Mouse (Mus musculus) kidney, embryonic 16.5 days (tissue): ENCODE measurements around the gene C2cd2. TPM values are rescaled to one million over a fixed set of nuclear protein-coding genes. Genes with fewer than 3 reads are reported as not detected.

Experiments
- ATAC-seq: fragments of 200-750 bp; cut with Nextera tagmentation; 2 replicates; pipeline ENCODE4 v1.8.0; 2017; ENCODE audit warnings: moderate TSS enrichment; ENCODE audit not compliant: low FRiP score, low TSS enrichment
- H3K27ac ChIP-seq: fragments of 300-500 bp; sonication (generic); 2 replicates; pipeline ENCODE4 v1.5.1; 2014; ENCODE audit warnings: low read length
- H3K27me3 ChIP-seq: fragments of 300-500 bp; sonication (generic); 2 replicates; pipeline ENCODE4 v1.6.1; 2014; ENCODE audit warnings: low read length, control low read depth, mixed read lengths; ENCODE audit not compliant: insufficient read depth
- H3K36me3 ChIP-seq: fragments of 300-500 bp; sonication (generic); 2 replicates; pipeline ENCODE4 v1.6.1; 2014; ENCODE audit warnings: low read length, control low read depth, mixed read lengths; ENCODE audit not compliant: insufficient read depth
- H3K4me1 ChIP-seq: fragments of 300-500 bp; sonication (generic); 2 replicates; pipeline ENCODE4 v1.6.1; 2014; ENCODE audit warnings: low read length, control low read depth, mixed read lengths; ENCODE audit not compliant: insufficient read depth
- H3K4me2 ChIP-seq: fragments of 300-500 bp; sonication (generic); replicated peaks from 2 replicates; pipeline ENCODE4 v1.6.1; 2014; ENCODE audit warnings: low read depth, low read length
- H3K4me3 ChIP-seq: fragments of 300-500 bp; sonication (generic); 2 replicates; pipeline ENCODE4 v1.5.1; 2014; ENCODE audit warnings: mild to moderate bottlenecking, low read length
- H3K9ac ChIP-seq: fragments of 300-500 bp; sonication (generic); replicated peaks from 2 replicates; pipeline ENCODE4 v1.6.1; 2014; ENCODE audit warnings: low read length
- H3K9me3 ChIP-seq: fragments of 300-500 bp; sonication (generic); 2 replicates; pipeline ENCODE4 v1.6.1; 2016; ENCODE audit warnings: low read length, control low read depth
- WGBS: fragments of 180-500 bp; shearing (Covaris S2); extraction: QIAGEN DNeasy Blood & Tissue Kit; methylation state at CpG from one replicate; pipeline ENCODE4 v1.1.7; 2014; 5-methylcytosine and 5-hydroxymethylcytosine counted together
- polyA plus RNA-seq: library from polyadenylated mRNA; unstranded; fragments of >200 nt; fragmentation: Nextera tagmentation; extraction: Ambion mirVana; gene quantifications from 2 replicates; pipeline ENCODE4 v1.2.1, GENCODE M21; 2015

Gene C2cd2
- polyA plus RNA-seq, 1 experiment from 2014 or later, result 16.7 TPM

DNA sequence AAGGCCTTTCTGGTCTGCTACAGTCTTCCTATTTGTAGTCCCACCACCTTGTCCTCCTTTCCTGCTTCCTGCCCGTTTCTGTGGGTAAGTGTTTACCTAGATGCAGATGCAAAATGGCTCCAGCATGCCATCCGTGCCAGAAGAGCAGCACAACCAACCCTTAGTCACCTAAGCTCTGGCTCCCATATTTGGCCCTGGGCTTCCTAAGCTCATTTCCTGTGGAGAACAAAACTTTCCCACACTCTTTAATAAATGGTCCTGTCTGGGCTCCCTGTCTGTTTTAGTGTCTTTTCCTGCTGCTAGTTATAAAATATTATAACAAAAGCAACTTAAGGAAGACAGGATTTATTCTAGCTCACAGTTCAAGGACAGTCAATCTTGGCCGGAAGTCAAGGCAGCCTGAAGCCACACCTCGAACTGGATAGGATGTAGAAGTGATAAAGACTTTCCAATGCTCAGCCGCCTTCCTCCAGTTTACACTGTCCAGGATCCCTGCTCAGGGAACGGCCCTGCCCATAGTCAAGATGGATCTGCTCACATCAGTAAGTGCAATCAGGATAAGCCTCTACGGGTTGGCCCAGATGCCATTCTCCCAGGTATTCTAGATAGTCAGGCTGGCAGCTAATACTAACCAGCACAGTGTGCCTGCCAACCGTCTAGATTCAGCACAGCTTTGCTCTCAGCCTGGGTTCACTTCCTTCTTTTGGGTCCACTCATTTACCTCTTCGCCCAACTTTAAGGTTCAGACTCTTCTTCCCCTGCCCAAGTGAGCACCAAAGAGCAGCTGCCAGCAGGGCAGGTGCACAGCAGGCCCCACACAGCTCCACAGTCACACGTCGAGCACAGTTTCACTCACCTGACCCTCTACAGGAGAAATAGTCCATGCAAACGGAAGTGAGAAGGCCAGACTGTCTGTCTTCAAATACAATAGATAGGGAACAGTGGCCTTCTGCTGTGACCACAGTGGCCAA is 117.1 kb downstream of the C2cd2 start:
- H3K4me2 ChIP-seq, result no peak overlapping the region
- H3K4me1 ChIP-seq, result peaks cover 11% of the 10 kb centered on the region
- WGBS, result 75% methylated on average over 12 of the region's 12 CpGs
- H3K27ac ChIP-seq, result no peak overlapping the region
- no peak for ATAC-seq
- no peaks in the 10 kb centered on the region for H3K9me3 ChIP-seq
- no peak overlapping the region for H3K4me3 ChIP-seq
- no peaks in the 10 kb centered on the region for H3K27me3 ChIP-seq
- H3K9ac ChIP-seq, result no peak overlapping the region
- peaks cover 9% of the 10 kb centered on the region; the same call in 1 of the 2 replicates for H3K36me3 ChIP-seq

DNA sequence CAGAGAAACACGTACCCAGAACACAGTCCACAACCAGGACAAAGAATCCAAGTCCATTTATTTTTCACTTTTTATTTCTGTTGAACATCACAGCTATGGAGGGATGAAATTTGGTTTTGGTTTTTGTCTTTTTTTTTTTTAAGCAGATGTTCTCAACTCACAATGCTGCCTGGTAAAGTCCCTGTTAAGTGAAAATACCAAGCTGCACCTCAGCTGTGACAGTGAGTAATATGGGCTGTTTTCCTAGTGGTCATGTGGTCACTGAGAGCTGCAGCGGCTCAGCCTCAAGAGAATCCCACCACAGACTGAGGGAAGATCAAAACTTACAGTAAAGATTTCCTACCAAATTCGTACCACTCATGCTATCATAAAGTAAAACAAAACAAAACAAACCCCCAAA is 130.2 kb downstream of the C2cd2 start:
- WGBS, result 82% methylated on average over 3 of the region's 3 CpGs

DNA sequence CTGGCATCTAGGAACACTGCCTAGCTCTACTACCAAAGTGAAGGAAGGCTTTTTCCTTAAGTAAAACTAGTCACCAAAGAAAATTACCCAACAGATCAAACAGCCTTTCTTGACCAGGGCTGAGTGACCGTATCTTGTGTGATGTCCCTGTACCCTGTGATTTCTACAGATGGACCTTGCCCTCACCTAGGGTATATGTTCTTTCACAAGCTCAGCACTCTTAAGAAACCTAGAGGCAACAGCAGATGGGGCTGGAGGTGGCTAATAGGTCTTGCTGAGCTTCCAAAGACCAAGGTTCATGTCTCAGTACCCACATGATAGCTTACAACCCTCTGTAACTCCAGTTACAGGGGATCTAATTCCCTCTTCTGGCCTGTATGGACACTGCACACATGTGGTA is 134.2 kb downstream of the C2cd2 start:
- peaks cover 44% of the 10 kb centered on the region for H3K36me3 ChIP-seq
- H3K9ac ChIP-seq, result no peak overlapping the region
- ATAC-seq, result no peak
- H3K4me1 ChIP-seq, result no peaks in the 10 kb centered on the region
- no peak overlapping the region for H3K4me3 ChIP-seq
- no peak overlapping the region for H3K27ac ChIP-seq
- H3K27me3 ChIP-seq, result no peaks in the 10 kb centered on the region
- no peak overlapping the region for H3K4me2 ChIP-seq
- no peaks in the 10 kb centered on the region for H3K9me3 ChIP-seq
- WGBS, result 93% methylated on average over 1 of the region's 1 CpGs

More for the DNA sequence above, 130.2 kb downstream of the C2cd2 start:
- Histone ChIP-seq H3K27ac (no peak overlapping the region), H3K4me2 (no peak overlapping the region), H3K4me1 (no peaks in the 10 kb centered on the region), H3K36me3 (peaks cover 80% of the 10 kb centered on the region), H3K4me3 (no peak overlapping the region), H3K9ac (no peak overlapping the region), H3K9me3 (no peaks in the 10 kb centered on the region), H3K27me3 (no peaks in the 10 kb centered on the region)
- ATAC-seq, result no peak

DNA sequence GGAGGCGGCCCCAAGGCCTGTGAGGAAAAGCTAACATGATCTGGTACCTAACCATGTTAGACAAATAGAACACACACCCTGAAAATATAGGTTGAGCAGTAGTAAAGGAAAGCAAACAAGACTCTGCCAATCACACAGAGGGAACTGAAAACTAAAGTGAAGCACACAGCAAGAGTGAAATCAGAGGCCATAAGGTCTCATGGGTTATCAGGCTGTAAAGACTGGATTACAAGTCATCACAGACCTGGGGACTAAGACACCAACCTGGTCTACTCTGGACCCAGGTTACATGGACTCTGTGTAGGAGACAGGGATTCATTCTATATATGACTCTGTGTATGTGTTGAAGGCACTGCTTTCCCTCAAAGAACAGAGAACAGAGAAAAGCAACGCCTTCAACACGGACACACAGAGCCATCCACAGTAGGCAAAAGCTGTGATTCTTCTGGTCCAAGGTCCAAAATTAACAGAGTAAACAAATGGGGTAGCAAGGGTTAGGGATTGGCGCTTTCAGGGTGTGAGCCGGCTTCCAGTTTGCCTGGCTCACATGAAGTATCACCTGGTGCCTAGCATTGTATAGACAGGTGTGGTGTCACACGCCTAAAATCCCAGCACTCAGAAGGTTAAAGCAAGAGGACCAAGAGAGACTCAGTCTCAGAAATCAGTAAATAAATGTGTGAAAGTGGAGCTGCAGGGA is 138.9 kb downstream of the C2cd2 start:
- peaks cover 38% of the 10 kb centered on the region for H3K36me3 ChIP-seq
- H3K4me3 ChIP-seq, result no peak overlapping the region
- no peak for ATAC-seq

DNA sequence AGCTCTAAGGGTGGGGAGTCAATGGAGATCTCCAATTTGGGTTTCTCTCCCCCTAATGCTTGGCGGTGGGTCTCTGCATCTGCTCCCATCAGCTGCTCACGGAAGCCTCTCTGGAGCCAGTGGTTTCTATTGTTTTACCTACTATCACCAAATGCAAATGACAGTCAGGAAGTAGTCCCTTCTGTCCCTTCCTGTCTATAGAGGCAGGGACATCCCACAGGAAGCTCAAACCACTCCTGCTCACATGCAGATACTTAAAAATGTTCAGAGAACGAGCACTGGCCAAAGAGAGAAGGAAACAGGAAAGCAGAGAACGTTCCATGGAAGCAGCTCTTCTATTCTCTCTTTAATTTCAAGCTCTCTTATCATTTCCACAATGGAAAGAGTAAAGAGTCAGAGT is 142.9 kb downstream of the C2cd2 start:
- no peaks in the 10 kb centered on the region for H3K27me3 ChIP-seq
- H3K27ac ChIP-seq, result 0 out of 2 replicates have a peak overlapping the region, but pooled peaks have one; percentile 19
- H3K36me3 ChIP-seq, result peaks cover 67% of the 10 kb centered on the region
- no peak overlapping the region for H3K4me2 ChIP-seq
- H3K4me1 ChIP-seq, result no peaks in the 10 kb centered on the region
- no peak overlapping the region for H3K4me3 ChIP-seq
- H3K9me3 ChIP-seq, result no peaks in the 10 kb centered on the region
- ATAC-seq, result no peak
- WGBS, result 83% methylated on average over 4 of the region's 4 CpGs
- no peak overlapping the region for H3K9ac ChIP-seq

More for the DNA sequence above, 138.9 kb downstream of the C2cd2 start:
- Histone ChIP-seq H3K27me3 (no peaks in the 10 kb centered on the region), H3K9me3 (no peaks in the 10 kb centered on the region), H3K4me1 (no peaks in the 10 kb centered on the region), H3K9ac (no peak overlapping the region), H3K27ac (no peak overlapping the region), H3K4me2 (no peak overlapping the region)
- WGBS, result 89% methylated on average over 6 of the region's 6 CpGs

DNA sequence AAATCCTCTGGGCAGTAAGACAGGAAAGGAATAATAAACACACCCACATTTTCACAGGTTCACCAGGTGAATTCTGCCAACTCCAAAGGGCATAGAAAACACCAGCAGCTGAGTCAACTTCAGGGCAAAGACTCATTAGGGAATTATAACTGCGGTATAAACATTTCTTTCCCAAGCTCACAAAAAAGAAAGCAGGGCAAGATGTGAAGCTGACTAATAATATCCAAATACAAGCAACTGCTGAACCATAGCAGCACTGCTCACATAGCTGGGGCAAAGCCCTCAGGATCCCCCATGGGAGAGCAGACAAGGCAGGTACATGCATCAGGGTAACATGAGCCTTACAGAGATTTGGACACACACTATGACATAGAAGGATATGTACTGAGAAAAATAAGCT is 145.0 kb downstream of the C2cd2 start:
- H3K4me2 ChIP-seq, result no peak overlapping the region
- ATAC-seq, result no peak
- no peaks in the 10 kb centered on the region for H3K4me1 ChIP-seq
- H3K9ac ChIP-seq, result no peak overlapping the region
- H3K9me3 ChIP-seq, result no peaks in the 10 kb centered on the region
- H3K4me3 ChIP-seq, result no peak overlapping the region
- peaks cover 75% of the 10 kb centered on the region for H3K36me3 ChIP-seq
- no peak overlapping the region for H3K27ac ChIP-seq
- no peaks in the 10 kb centered on the region for H3K27me3 ChIP-seq
- 88% methylated on average over 1 of the region's 1 CpGs for WGBS

DNA sequence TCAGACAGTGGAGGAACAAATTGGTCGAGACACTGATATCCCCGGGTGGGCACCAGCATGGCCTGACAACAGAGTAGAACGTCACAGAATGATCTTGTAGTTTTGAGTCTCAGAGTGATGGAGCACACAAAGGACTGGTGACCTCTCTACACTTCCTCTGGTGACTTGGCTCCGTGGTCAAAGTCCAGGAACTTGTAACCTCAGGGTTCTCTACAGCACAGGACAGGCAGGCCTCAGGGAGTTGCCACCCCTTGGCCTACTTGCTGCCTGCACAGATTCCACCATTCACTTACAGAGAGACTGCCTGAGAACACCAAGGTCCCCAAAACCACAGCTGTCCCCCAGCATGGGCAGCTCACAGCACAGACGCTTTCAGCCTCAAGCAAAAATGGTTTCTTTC is 147.1 kb downstream of the C2cd2 start:
- Histone ChIP-seq H3K27me3 (no peaks in the 10 kb centered on the region), H3K4me2 (no peak overlapping the region), H3K9me3 (no peaks in the 10 kb centered on the region), H3K27ac (no peak overlapping the region), H3K36me3 (peaks cover 82% of the 10 kb centered on the region), H3K4me1 (no peaks in the 10 kb centered on the region), H3K4me3 (no peak overlapping the region), H3K9ac (no peak overlapping the region)
- ATAC-seq, result no peak
- 87% methylated on average over 5 of the region's 5 CpGs for WGBS

DNA sequence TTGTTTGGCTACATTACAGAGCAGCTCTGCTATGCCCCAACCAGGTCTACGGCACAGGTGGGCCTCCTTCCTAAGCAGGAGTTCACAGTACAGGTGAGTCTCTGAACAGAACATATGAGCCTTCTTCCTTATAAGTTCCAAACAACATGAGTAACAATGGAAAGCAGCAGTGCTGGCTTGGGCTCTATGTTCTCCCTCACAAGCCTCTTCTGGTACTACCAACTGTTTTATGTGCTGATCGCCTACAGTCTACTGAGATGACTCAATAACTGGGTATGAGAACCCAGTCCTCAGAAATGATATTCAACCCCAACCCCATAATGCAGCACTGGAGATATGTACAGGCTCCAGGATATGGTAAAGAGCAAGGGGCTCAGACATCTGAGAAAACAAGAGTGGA is 148.3 kb downstream of the C2cd2 start:
- Histone ChIP-seq H3K27ac (no peak overlapping the region), H3K9ac (no peak overlapping the region), H3K4me3 (no peak overlapping the region), H3K27me3 (no peaks in the 10 kb centered on the region), H3K9me3 (no peaks in the 10 kb centered on the region), H3K4me1 (no peaks in the 10 kb centered on the region), H3K36me3 (peaks cover 82% of the 10 kb centered on the region), H3K4me2 (no peak overlapping the region)
- no peak for ATAC-seq
- 91% methylated on average over 2 of the region's 2 CpGs for WGBS

DNA sequence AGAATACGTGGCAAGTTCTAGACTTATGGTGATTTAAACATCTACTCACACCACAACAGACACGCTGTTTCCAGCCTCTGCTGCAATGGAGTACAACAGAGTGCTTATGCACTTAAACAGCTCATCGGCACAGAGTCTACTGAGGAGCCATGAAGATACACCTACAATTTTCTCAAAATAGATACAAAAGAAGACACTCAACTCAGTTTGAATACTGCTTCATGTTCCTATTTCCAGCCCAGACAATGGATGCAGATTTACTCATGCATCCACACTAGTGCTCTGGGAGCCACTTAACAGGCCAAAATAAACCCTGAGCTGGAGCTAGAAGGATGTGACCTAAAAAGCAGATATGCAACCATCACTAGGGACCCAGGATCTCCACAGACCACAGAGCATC is 153.5 kb downstream of the C2cd2 start:
- no peaks in the 10 kb centered on the region for H3K4me1 ChIP-seq
- H3K4me3 ChIP-seq, result no peak overlapping the region
- no peak overlapping the region for H3K4me2 ChIP-seq
- H3K9me3 ChIP-seq, result no peaks in the 10 kb centered on the region
- no peak for ATAC-seq
- no peak overlapping the region for H3K9ac ChIP-seq
- H3K27me3 ChIP-seq, result no peaks in the 10 kb centered on the region
- H3K36me3 ChIP-seq, result peaks cover 75% of the 10 kb centered on the region
- 97% methylated on average over 3 of the region's 3 CpGs for WGBS
- no peak overlapping the region for H3K27ac ChIP-seq

DNA sequence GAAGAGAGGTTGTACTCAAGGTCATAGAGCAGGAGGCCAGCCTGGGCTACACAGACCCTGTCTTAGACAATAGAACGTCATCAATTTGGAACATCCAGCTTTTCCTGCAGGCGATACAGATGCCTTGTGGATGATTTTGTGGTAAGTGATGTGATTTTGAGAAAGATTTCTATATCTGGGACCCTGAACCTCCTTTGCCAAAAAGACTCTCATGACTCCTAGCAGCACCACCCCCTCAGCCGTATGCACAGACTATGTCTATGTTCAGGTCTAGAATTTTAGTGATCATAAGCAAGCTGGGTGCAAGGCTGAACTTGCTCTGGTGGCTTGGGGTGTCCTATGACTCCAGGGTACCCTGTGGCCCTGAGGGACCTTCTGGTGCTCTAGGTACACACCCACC is 156.8 kb downstream of the C2cd2 start:
- Histone ChIP-seq H3K36me3 (peaks cover 68% of the 10 kb centered on the region), H3K4me3 (no peak overlapping the region), H3K4me1 (no peaks in the 10 kb centered on the region), H3K27me3 (no peaks in the 10 kb centered on the region), H3K9me3 (no peaks in the 10 kb centered on the region), H3K9ac (no peak overlapping the region), H3K4me2 (no peak overlapping the region), H3K27ac (no peak overlapping the region)
- 93% methylated on average over 3 of the region's 3 CpGs for WGBS
- no peak for ATAC-seq
